Mouse (Mus musculus): ENCODE data around the gene Cic. TPM values are rescaled to one million over a fixed set of nuclear protein-coding genes. Genes with fewer than 3 reads are reported as not detected.

Cic gene
- polyA plus RNA-seq, 1 experiment from 2014 or later = 28.4 TPM

DNA sequence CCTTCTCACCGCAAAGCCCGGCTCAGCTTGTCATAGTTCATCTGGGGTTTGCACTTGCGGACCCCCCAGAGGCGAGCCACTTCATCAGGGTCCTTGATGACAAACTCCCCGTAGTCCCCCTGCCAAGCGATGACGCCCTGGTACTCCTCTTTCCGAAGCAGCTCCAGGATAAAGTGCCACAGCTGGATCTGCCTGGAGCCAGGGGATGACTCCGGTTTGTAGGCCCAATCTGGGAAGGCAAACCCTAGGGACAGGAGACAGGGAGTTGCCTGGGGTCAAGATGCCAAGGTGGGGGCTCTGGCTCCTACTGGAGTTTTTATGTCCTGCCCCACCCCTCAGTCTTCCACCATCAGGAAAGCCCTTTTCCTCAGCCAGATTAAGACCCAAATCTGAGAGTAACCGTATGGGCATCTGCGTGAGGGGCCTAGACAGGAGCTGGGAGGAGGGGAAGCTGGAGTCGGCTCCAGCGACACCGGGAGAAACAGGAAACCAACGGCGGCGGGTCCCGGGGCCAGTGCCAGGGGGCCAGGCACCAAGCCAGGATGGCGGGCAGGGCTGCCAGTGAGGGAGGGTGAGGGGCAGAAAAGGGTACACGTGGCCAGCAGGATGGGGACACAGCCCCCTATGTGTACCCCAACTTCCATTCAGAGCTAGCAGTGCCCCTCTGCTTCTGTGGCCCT lies 21.3 kb upstream of the Cic start:
- Histone ChIP-seq H3K4me2 (ENCODE audit: low read length) (peak overlapping the region; percentile 97), H3K4me1 (ENCODE audit: control insufficient read depth in 2 of 2, insufficient read depth in 2 of 2, low read length in 2 of 2) (peaks cover 24 to 48% of the 10 kb centered on the region in 2 experiments), H3K9me3 (ENCODE audit: control insufficient read depth, low read length) (no peaks in the 10 kb centered on the region), H3K36me3 (ENCODE audit: control insufficient read depth, insufficient read depth, low read length) (peaks cover 49% of the 10 kb centered on the region), H3K9ac (ENCODE audit: low read length) (peak overlapping the region; percentile 99), H3K27me3 (ENCODE audit: control insufficient read depth, insufficient read depth, low read length) (no peaks in the 10 kb centered on the region), H3K27ac (replicated peaks in 1 of 2; ENCODE audit: control insufficient read depth in 1 of 2, insufficient read depth in 1 of 2, low read depth in 2 of 2, low read length in 2 of 2) (peak overlapping the region; percentile 82 to 98), H3K4me3 (ENCODE audit: control insufficient read depth in 1 of 2, insufficient read depth in 1 of 2, low read depth in 1 of 2, low read length in 2 of 2) (peak overlapping the region; percentile 14 to 100)
- no peak for ATAC-seq (ENCODE audit: insufficient number of reproducible peaks, insufficient read depth, low FRiP score, low read depth)
- WGBS = 46% methylated on average over 20 of the region's 20 CpGs

DNA sequence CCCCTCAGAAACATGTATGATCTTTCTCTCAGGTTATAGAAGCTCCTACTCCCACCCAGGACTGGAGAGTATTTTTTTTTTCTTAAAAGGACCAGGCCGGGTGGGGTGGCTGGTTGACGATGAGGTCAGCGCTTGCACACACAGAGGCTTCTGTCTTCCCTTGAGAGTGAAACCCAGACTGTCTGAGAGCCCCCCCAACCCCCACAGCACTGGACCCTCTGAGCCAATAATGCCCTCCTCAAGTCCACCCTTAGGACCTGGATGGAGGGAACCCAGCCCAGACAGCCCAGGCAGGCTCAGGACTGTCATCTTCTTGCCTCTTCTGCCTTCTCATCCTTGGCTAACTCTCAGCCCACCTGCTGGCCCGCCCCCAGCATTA lies 20.8 kb upstream of the Cic start:
- H3K4me1 ChIP-seq (ENCODE audit: control insufficient read depth in 2 of 2, insufficient read depth in 2 of 2, low read length in 2 of 2) = peaks cover 23 to 46% of the 10 kb centered on the region in 2 experiments
- no peaks in the 10 kb centered on the region for H3K9me3 ChIP-seq (ENCODE audit: control insufficient read depth, low read length)
- H3K9ac ChIP-seq (ENCODE audit: low read length) = peak overlapping the region; percentile 99
- no peaks in the 10 kb centered on the region for H3K27me3 ChIP-seq (ENCODE audit: control insufficient read depth, insufficient read depth, low read length)
- peaks cover 46% of the 10 kb centered on the region for H3K36me3 ChIP-seq (ENCODE audit: control insufficient read depth, insufficient read depth, low read length)
- peak overlapping the region; percentile 97 for H3K4me2 ChIP-seq (ENCODE audit: low read length)
- no peak for ATAC-seq (ENCODE audit: insufficient number of reproducible peaks, insufficient read depth, low FRiP score, low read depth)
- 36% methylated on average over 4 of the region's 4 CpGs for WGBS
- H3K4me3 ChIP-seq (ENCODE audit: control insufficient read depth in 1 of 2, insufficient read depth in 1 of 2, low read depth in 1 of 2, low read length in 2 of 2) = peak overlapping the region; percentile 24 to 100
- peak overlapping the region; percentile 82 to 98 for H3K27ac ChIP-seq (replicated peaks in 1 of 2; ENCODE audit: control insufficient read depth in 1 of 2, insufficient read depth in 1 of 2, low read depth in 2 of 2, low read length in 2 of 2)

DNA sequence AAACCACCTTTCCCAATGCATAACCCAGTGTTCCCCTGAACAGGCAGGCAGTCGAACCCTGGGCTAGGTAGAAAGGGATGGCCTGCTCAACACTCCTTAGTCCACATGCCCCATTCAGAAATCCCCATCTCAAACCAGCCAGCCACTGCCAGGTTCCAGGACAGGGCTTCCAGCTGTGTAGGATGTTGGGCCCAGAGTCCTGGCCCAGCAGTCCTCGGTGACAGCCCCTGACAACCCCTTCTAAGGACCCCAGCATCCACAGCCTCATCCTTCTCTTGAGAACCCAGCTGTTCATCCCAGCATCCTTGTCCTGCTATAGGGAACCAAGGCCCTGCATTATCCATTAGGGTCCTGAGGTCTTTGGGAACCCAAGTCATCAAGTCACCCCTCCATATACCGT lies 20.0 kb upstream of the Cic start:
- peak overlapping the region; percentile 99 for H3K9ac ChIP-seq (ENCODE audit: low read length)
- WGBS = 10% methylated on average over 3 of the region's 3 CpGs
- H3K9me3 ChIP-seq (ENCODE audit: control insufficient read depth, low read length) = no peaks in the 10 kb centered on the region
- no peak for ATAC-seq (ENCODE audit: insufficient number of reproducible peaks, insufficient read depth, low FRiP score, low read depth)
- peak overlapping the region; percentile 87 to 100 for H3K4me3 ChIP-seq (ENCODE audit: control insufficient read depth in 1 of 2, insufficient read depth in 1 of 2, low read depth in 1 of 2, low read length in 2 of 2)
- peaks cover 40% of the 10 kb centered on the region for H3K36me3 ChIP-seq (ENCODE audit: control insufficient read depth, insufficient read depth, low read length)
- H3K4me1 ChIP-seq (ENCODE audit: control insufficient read depth in 2 of 2, insufficient read depth in 2 of 2, low read length in 2 of 2) = peaks cover 23 to 46% of the 10 kb centered on the region in 2 experiments
- peak overlapping the region; percentile 97 for H3K4me2 ChIP-seq (ENCODE audit: low read length)
- peak overlapping the region; percentile 97 to 98 for H3K27ac ChIP-seq (replicated peaks in 1 of 2; ENCODE audit: control insufficient read depth in 1 of 2, insufficient read depth in 1 of 2, low read depth in 2 of 2, low read length in 2 of 2)
- H3K27me3 ChIP-seq (ENCODE audit: control insufficient read depth, insufficient read depth, low read length) = no peaks in the 10 kb centered on the region

DNA sequence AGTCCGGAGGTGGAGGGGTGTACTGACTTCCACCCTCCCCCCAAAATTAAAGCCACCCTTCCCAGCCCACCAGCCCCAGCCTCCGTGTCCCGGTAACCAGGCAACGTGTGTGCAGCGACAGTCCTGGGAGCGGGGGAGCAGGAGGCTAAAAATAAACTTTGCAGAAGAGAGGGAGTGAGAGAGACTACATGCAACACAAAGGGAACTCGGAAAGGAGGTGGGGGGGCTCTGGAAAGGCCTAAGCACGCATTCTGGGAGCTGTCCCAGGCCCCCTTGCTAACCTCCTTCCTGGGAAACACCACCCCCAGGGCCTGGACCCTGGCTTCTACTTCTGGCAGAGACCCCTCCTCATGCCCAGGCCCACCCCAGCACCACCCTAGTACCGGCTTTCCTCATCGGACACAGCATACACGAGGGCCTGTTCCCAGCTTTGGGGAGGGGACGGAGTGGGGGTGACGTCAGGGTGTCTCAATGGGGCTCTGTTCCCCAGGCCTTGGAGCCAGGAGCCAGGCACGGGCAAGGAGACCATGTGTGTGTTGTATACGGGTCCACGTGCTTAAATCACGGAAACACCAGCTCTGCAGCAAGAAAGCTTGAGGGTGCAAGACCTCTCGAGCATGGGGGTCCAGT lies 19.4 kb upstream of the Cic start:
- peak; percentile 7; the same call in 1 of the 2 replicates for ATAC-seq (ENCODE audit: insufficient number of reproducible peaks, insufficient read depth, low FRiP score, low read depth)
- under 1% methylated on average over 18 of the region's 18 CpGs for WGBS
- Histone ChIP-seq H3K4me3 (ENCODE audit: control insufficient read depth in 1 of 2, insufficient read depth in 1 of 2, low read depth in 1 of 2, low read length in 2 of 2) (peak overlapping the region; percentile 87 to 100), H3K9ac (ENCODE audit: low read length) (peak overlapping the region; percentile 99), H3K9me3 (ENCODE audit: control insufficient read depth, low read length) (no peaks in the 10 kb centered on the region), H3K4me1 (ENCODE audit: control insufficient read depth in 2 of 2, insufficient read depth in 2 of 2, low read length in 2 of 2) (peaks cover 23 to 46% of the 10 kb centered on the region in 2 experiments), H3K27me3 (ENCODE audit: control insufficient read depth, insufficient read depth, low read length) (no peaks in the 10 kb centered on the region), H3K4me2 (ENCODE audit: low read length) (peak overlapping the region; percentile 97), H3K36me3 (ENCODE audit: control insufficient read depth, insufficient read depth, low read length) (peaks cover 33% of the 10 kb centered on the region), H3K27ac (replicated peaks in 1 of 2; ENCODE audit: control insufficient read depth in 1 of 2, insufficient read depth in 1 of 2, low read depth in 2 of 2, low read length in 2 of 2) (peak overlapping the region; percentile 97 to 98)

DNA sequence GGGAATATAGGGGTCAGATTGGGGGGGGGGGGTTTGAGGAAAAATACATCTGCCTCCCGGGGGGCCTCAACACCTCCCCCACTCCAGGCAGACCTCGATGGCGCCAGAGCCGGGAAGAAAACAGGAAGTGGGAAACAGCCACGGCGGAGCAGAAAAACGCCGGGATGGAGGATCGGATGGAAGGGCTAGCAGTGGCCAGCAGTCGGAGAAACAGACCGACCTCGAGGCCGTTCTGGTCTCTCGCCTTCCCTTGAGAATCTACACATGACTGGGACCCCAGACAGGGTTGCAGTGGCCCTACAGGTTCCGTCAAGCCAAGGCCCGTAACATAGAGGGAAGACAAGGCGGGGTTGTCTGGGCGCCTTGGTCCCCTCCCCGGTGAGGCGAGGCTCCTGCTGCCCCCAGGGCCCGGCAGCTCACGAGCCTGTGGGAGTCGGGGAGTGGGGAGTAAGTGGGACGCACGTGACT lies 18.6 kb upstream of the Cic start:
- Histone ChIP-seq H3K27me3 (ENCODE audit: control insufficient read depth, insufficient read depth, low read length) (no peaks in the 10 kb centered on the region), H3K36me3 (ENCODE audit: control insufficient read depth, insufficient read depth, low read length) (peaks cover 26% of the 10 kb centered on the region), H3K27ac (replicated peaks in 1 of 2; ENCODE audit: control insufficient read depth in 1 of 2, insufficient read depth in 1 of 2, low read depth in 2 of 2, low read length in 2 of 2) (peak overlapping the region; percentile 97 to 98), H3K9ac (ENCODE audit: low read length) (peak overlapping the region; percentile 99), H3K4me3 (ENCODE audit: control insufficient read depth in 1 of 2, insufficient read depth in 1 of 2, low read depth in 1 of 2, low read length in 2 of 2) (peak overlapping the region; percentile 87 to 100), H3K4me1 (ENCODE audit: control insufficient read depth in 2 of 2, insufficient read depth in 2 of 2, low read length in 2 of 2) (peaks cover 23 to 46% of the 10 kb centered on the region in 2 experiments), H3K9me3 (ENCODE audit: control insufficient read depth, low read length) (no peaks in the 10 kb centered on the region), H3K4me2 (ENCODE audit: low read length) (peak overlapping the region; percentile 97)
- no peak; the same call in 1 of the 2 replicates for ATAC-seq (ENCODE audit: insufficient number of reproducible peaks, insufficient read depth, low FRiP score, low read depth)
- 0% methylated on average over 24 of the region's 25 CpGs for WGBS

DNA sequence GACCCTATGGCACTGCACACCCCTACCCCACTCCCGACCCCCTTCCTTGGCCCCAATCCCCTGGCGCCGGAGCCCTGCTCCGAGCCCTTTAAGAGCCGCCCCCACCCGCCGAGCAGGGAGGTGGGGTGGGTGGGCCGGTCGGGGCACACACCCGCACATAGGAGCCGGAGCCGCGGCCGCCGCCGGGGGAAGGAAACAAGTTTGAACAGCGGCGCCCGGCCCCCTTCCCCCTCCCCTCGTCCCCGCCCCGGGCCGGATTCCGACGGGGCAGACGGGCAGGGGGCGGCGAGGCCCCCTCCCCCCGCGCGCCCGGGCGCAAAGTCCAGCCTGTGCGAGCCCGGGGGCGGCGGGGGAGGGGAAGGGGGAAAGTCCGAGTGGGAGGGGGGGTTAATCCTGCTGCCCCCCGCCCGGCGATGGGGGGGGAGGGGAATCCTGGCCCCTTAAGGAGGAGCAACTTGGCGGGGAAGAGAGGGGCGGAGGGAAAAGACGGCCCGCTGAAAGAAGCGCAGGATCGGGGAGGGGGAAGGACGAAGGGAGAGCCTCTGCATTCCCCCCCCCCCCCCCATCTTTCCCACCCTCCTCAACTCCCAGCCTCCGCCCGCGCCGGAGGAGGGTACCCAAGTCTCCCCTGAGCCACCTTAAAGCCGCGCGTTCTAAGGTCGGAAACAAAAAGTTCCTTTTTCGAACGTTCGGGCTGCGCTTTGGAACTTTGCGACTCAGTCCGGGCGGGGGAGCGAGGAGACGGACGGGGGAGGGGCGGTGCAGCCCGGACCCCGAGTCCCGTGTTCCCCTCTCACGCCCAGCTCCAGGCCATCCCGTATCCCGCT lies 18.0 kb upstream of the Cic start:
- peak overlapping the region; percentile 97 for H3K4me2 ChIP-seq (ENCODE audit: low read length)
- ATAC-seq (ENCODE audit: insufficient number of reproducible peaks, insufficient read depth, low FRiP score, low read depth) = peak; percentile 51
- H3K4me3 ChIP-seq (ENCODE audit: control insufficient read depth in 1 of 2, insufficient read depth in 1 of 2, low read depth in 1 of 2, low read length in 2 of 2) = peak overlapping the region; percentile 87 to 100
- H3K9me3 ChIP-seq (ENCODE audit: control insufficient read depth, low read length) = no peaks in the 10 kb centered on the region
- H3K27ac ChIP-seq (replicated peaks in 1 of 2; ENCODE audit: control insufficient read depth in 1 of 2, insufficient read depth in 1 of 2, low read depth in 2 of 2, low read length in 2 of 2) = peak overlapping the region; percentile 97 to 98
- peaks cover 23 to 43% of the 10 kb centered on the region in 2 experiments for H3K4me1 ChIP-seq (ENCODE audit: control insufficient read depth in 2 of 2, insufficient read depth in 2 of 2, low read length in 2 of 2)
- peaks cover 19% of the 10 kb centered on the region for H3K36me3 ChIP-seq (ENCODE audit: control insufficient read depth, insufficient read depth, low read length)
- no peaks in the 10 kb centered on the region for H3K27me3 ChIP-seq (ENCODE audit: control insufficient read depth, insufficient read depth, low read length)
- WGBS = under 1% methylated on average over 37 of the region's 73 CpGs
- peak overlapping the region; percentile 99 for H3K9ac ChIP-seq (ENCODE audit: low read length)
